Mouse (Mus musculus): Measurements from ENCODE around the gene Gm21704. TPM values are rescaled to one million over a fixed set of nuclear protein-coding genes. Genes with fewer than 3 reads are reported as not detected.
"Not testable (repeated sequence)": the region's sequence is repeated elsewhere in the genome, so short reads cannot be mapped to it uniquely, and the experiment has no call there.

Gene Gm21704
- 0.16 TPM in 1 of 2 replicates, not detected in the other for polyA plus RNA-seq (2015; fragmentation: Nextera tagmentation; extraction: Ambion mirVana)

GRCm38 (mm10) chrY:3410067-3410466 lies at the start of gene Gm21704, which contains the start of gene Gm21708:
Gene Gm21704, minus strand, starts transcription at chrY:3410167.
Gene Gm21708, minus strand, starts transcription at chrY:3410167.
- not testable (repeated sequence) for H3K27me3 ChIP-seq; H3K9ac ChIP-seq; H3K36me3 ChIP-seq; ATAC-seq (ENCODE audit: insufficient number of reproducible peaks, low FRiP score, low TSS enrichment, low read depth); H3K4me3 ChIP-seq (replicated peaks); H3K27ac ChIP-seq (replicated peaks); H3K4me1 ChIP-seq; H3K9me3 ChIP-seq (replicated peaks); H3K4me2 ChIP-seq (replicated peaks)
- no CpG with 5 or more reads among the region's 9 CpGs for WGBS

GRCm38 (mm10) chrY:3345229-3345628 lies 64.7 kb downstream of the Gm21704 start, which contains the start of gene Gm21693:
Gene Gm21693, minus strand, starts transcription at chrY:3345329.
- H3K27me3 ChIP-seq; H3K4me1 ChIP-seq; ATAC-seq (ENCODE audit: insufficient number of reproducible peaks, low FRiP score, low TSS enrichment, low read depth); H3K27ac ChIP-seq (replicated peaks); H3K4me3 ChIP-seq (replicated peaks); H3K9ac ChIP-seq; H3K36me3 ChIP-seq; H3K4me2 ChIP-seq (replicated peaks); H3K9me3 ChIP-seq (replicated peaks): not testable (repeated sequence)
- no CpG with 5 or more reads among the region's 9 CpGs for WGBS

- H3K36me3 ChIP-seq; H3K27me3 ChIP-seq; H3K9me3 ChIP-seq (replicated peaks); H3K27ac ChIP-seq (replicated peaks); H3K9ac ChIP-seq; H3K4me1 ChIP-seq; ATAC-seq (ENCODE audit: insufficient number of reproducible peaks, low FRiP score, low TSS enrichment, low read depth); H3K4me2 ChIP-seq (replicated peaks); H3K4me3 ChIP-seq (replicated peaks): not testable (repeated sequence)
- WGBS, result 100% methylated on average over 1 of the region's 11 CpGs
Observed at GRCm38 (mm10) chrY:3340661-3341060, 69.3 kb downstream of the Gm21704 start.

Other genes starting within 250 kb of the Gm21704 start
- gene Gm21677, start 103.7 kb downstream of the Gm21704 start, polyA plus RNA-seq (2015; fragmentation: Nextera tagmentation; extraction: Ambion mirVana), result 0.55 TPM in 1 of 2 replicates, not detected in the other
- not detected in 2 replicates for gene Gm21693, start 64.8 kb downstream of the Gm21704 start, polyA plus RNA-seq (2015; fragmentation: Nextera tagmentation; extraction: Ambion mirVana)
- 0.19 TPM in 1 of 2 replicates, not detected in the other for gene Gm21708, start within 50 bp of the Gm21704 start, polyA plus RNA-seq (2015; fragmentation: Nextera tagmentation; extraction: Ambion mirVana)

Measured in embryonic facial prominence, embryonic 15.5 days (tissue).